Comparison of ENCODE assay signal across 11 mouse cellular contexts in genomic region chr13:91473527-91473926, GRCm38 (mm10). TPM values are rescaled to one million over a fixed set of nuclear protein-coding genes. Genes with fewer than 3 reads are reported as not detected.
DNase-seq lines count a peak whose midpoint lies in the region; ATAC-seq and TF ChIP-seq lines count a peak whose summit lies in the region.
"Had no signal": no experiment of that assay in that cellular context is flagged by ENCODE, and none has a peak within 500 bp of the region (broad histone marks: within the 10 kb centered on the region; RNA-seq: fewer than 3 reads in every experiment).

No protein-coding gene starts in this region.

- no peaks in the 10 kb centered on the region for H3K27me3 ChIP-seq in hindbrain, postnatal 0 days (ENCODE audit: insufficient read depth, low read length)
- no peaks in the 10 kb centered on the region for H3K27me3 ChIP-seq in hindbrain, embryonic 11.5 days (ENCODE audit: control insufficient read depth, insufficient read depth, low read length)
- H3K27me3 ChIP-seq: neural tube, embryonic 15.5 days had no signal

- 49% methylated on average over 6 of the region's 6 CpGs for WGBS in hindbrain, postnatal 0 days
- whole genome bisulfite sequencing in hindbrain, embryonic 11.5 days = 74% methylated on average over 6 of the region's 6 CpGs

- no peaks in the 10 kb centered on the region for H3K9me3 ChIP-seq in hindbrain, postnatal 0 days (ENCODE audit: low read length)
- H3K9me3 ChIP-seq in hindbrain, embryonic 11.5 days (ENCODE audit: control insufficient read depth, low read length) = no peaks in the 10 kb centered on the region
- H3K9me3 ChIP-seq: neural tube, embryonic 15.5 days had no signal

- H3K4me2 ChIP-seq in hindbrain, postnatal 0 days (ENCODE audit: low read depth, low read length) = no peak overlapping the region
- no peak overlapping the region for H3K4me2 ChIP-seq in hindbrain, embryonic 11.5 days (replicated peaks; ENCODE audit: low read depth, low read length)
- H3K4me2 ChIP-seq: neural tube, embryonic 15.5 days had no signal

- H3K27ac ChIP-seq in hindbrain, postnatal 0 days = 0 out of 2 replicates have a peak overlapping the region, but pooled peaks have one; percentile 45
- no peak overlapping the region for H3K27ac ChIP-seq in hindbrain, embryonic 11.5 days (ENCODE audit: low read depth, low read length)
- H3K27ac ChIP-seq: neural tube, embryonic 15.5 days had no signal

- peak; percentile 59 for DNase-seq in hindbrain, postnatal 0 days (ENCODE audit: low spot score)
- DNase-seq in hindbrain, embryonic 11.5 days (ENCODE audit: low spot score) = no peak
- peak; percentile 41 for DNase-seq in c-Kit-positive CD71-positive TER-119-positive erythroid progenitor cells, embryonic 14.5 days (ENCODE audit: low spot score)
- DNase-seq in cerebellum, adult 9-10 months = peak; percentile 46
- DNase-seq in heart, postnatal 4 days = peak; percentile 16
- no peak for DNase-seq in gastrocnemius, adult 8-10 months (ENCODE audit: low spot score in 2 of 2)
- DNase-seq in yolk sac, embryonic 10.5 days (ENCODE audit: low spot score) = no peak
- DNase-seq in retina, postnatal 1 day = no peak
- DNase-seq: adrenal gland, adult 2 months; kidney, adult 11 months had no signal

- no peak for TF ChIP-seq CTCF in hindbrain, postnatal 0 days (IDR thresholded peaks at IDR 0.05; ENCODE audit: low read depth)

- no peak overlapping the region for H3K9ac ChIP-seq in hindbrain, postnatal 0 days (replicated peaks; ENCODE audit: low read length)
- no peak overlapping the region for H3K9ac ChIP-seq in hindbrain, embryonic 11.5 days (ENCODE audit: low read depth, low read length)
- H3K9ac ChIP-seq: neural tube, embryonic 15.5 days had no signal

- no peaks in the 10 kb centered on the region for H3K36me3 ChIP-seq in hindbrain, postnatal 0 days (ENCODE audit: insufficient read depth, low read length)
- H3K36me3 ChIP-seq in hindbrain, embryonic 11.5 days (ENCODE audit: control insufficient read depth, insufficient read depth, low read length) = no peaks in the 10 kb centered on the region
- H3K36me3 ChIP-seq: neural tube, embryonic 15.5 days had no signal

- 0 out of 2 replicates have a peak, but pooled peaks have one; percentile 36 for ATAC-seq in hindbrain, postnatal 0 days
- ATAC-seq in hindbrain, embryonic 11.5 days (ENCODE audit: low FRiP score) = no peak

- H3K4me3 ChIP-seq in hindbrain, postnatal 0 days (ENCODE audit: low read length) = no peak overlapping the region
- no peak overlapping the region for H3K4me3 ChIP-seq in hindbrain, embryonic 11.5 days (ENCODE audit: low read depth, low read length)
- H3K4me3 ChIP-seq: neural tube, embryonic 15.5 days had no signal

- peaks cover 4% of the 10 kb centered on the region; the same call in 1 of the 2 replicates for H3K4me1 ChIP-seq in hindbrain, postnatal 0 days (ENCODE audit: insufficient read depth, low read length)
- H3K4me1 ChIP-seq in hindbrain, embryonic 11.5 days (replicated peaks; ENCODE audit: control insufficient read depth, insufficient read depth, low read length) = no peaks in the 10 kb centered on the region

RNA-seq across cellular contexts. Expression of gene Ssbp2, which starts 13.4 kb away (rescaled TPM):
- 105 and 123 TPM in 2 replicates for total RNA-seq in hindbrain, postnatal 0 days (2014; rRNA removed)
- 132 and 140 TPM in 2 replicates for polyA plus RNA-seq in hindbrain, postnatal 0 days (2015; fragmentation: Nextera tagmentation; extraction: Ambion mirVana)
- polyA plus RNA-seq in hindbrain, embryonic 11.5 days (2014; fragmentation: Nextera tagmentation; extraction: Ambion mirVana) = 152 and 153 TPM in 2 replicates
- total RNA-seq in heart, postnatal 4 days (2021) = 10 to 100 TPM; 56.3 to 62.0 TPM
- 10 to 100 TPM; 15.5 to 21.7 (median 17.8) TPM for total RNA-seq in gastrocnemius, adult 8-10 months (2022)

Comparison
In these comparisons a context has a peak if more than half of its experiments do, and no peak if none do; other contexts are left out.
1. DNase-seq: peak in hindbrain, postnatal 0 days (single experiment), c-Kit-positive CD71-positive TER-119-positive erythroid progenitor cells, embryonic 14.5 days (single experiment), cerebellum, adult 9-10 months (single experiment) and heart, postnatal 4 days (single experiment); none in hindbrain, embryonic 11.5 days (single experiment), gastrocnemius, adult 8-10 months (0 of 2), yolk sac, embryonic 10.5 days (single experiment) and retina, postnatal 1 day (single experiment).